Mouse (Mus musculus) spleen, postnatal 36 days (tissue): Measurements from ENCODE around the gene Rnf207.

Experiments used
- DNase-seq, 2 experiments: peaks; one replicate each; pipeline ENCODE4 v3.0.0; 2022; ENCODE audit warnings: low spot score in 2 of 2, mixed read lengths in 1 of 2

The Rnf207 gene

GRCm38 (mm10) chr4:152318517-152319234 lies at the start of gene Rnf207:
Gene Rnf207, minus strand, starts transcription at chr4:152318993.
- DNase-seq: peak; percentile 42 to 47

- DNase-seq: no peak
Measured at GRCm38 (mm10) chr4:152365228-152365627, 46.4 kb upstream of the Rnf207 start.

- no peak for DNase-seq
Measured at GRCm38 (mm10) chr4:152362180-152362579, 43.4 kb upstream of the Rnf207 start.

- peak in 1 of 2 experiments; percentile 11 for DNase-seq
Measured at GRCm38 (mm10) chr4:152360855-152361254, 42.1 kb upstream of the Rnf207 start.

- no peak for DNase-seq
Measured at GRCm38 (mm10) chr4:152359700-152360099, 40.9 kb upstream of the Rnf207 start.

GRCm38 (mm10) chr4:152355672-152356071 lies 36.9 kb upstream of the Rnf207 start:
- no peak for DNase-seq

- DNase-seq: no peak
Measured at GRCm38 (mm10) chr4:152353886-152354637, 35.3 kb upstream of the Rnf207 start.

GRCm38 (mm10) chr4:152351422-152352305 lies 32.9 kb upstream of the Rnf207 start:
- DNase-seq: no peak

- no peak for DNase-seq
Measured at GRCm38 (mm10) chr4:152350722-152351421, 32.1 kb upstream of the Rnf207 start.

GRCm38 (mm10) chr4:152349837-152350381 lies 31.1 kb upstream of the Rnf207 start:
- DNase-seq: no peak

- DNase-seq: no peak
Measured at GRCm38 (mm10) chr4:152345120-152345889, 26.5 kb upstream of the Rnf207 start.

- DNase-seq: no peak
Measured at GRCm38 (mm10) chr4:152344651-152345050, 25.9 kb upstream of the Rnf207 start.

GRCm38 (mm10) chr4:152343296-152343695 lies 24.5 kb upstream of the Rnf207 start:
- DNase-seq: no peak

- DNase-seq: no peak
Measured at GRCm38 (mm10) chr4:152340584-152341284, 21.9 kb upstream of the Rnf207 start.

- no peak for DNase-seq
Measured at GRCm38 (mm10) chr4:152339293-152339790, 20.5 kb upstream of the Rnf207 start.

GRCm38 (mm10) chr4:152338419-152339292 lies 19.9 kb upstream of the Rnf207 start, which contains the start of gene Chd5:
Gene Chd5, plus strand, starts transcription at chr4:152338651.
- no peak for DNase-seq

- DNase-seq: no peak
Measured at GRCm38 (mm10) chr4:152337772-152338171, 19.0 kb upstream of the Rnf207 start.

GRCm38 (mm10) chr4:152333587-152333986 lies 14.8 kb upstream of the Rnf207 start:
- DNase-seq: no peak
